24 mouse cellular contexts compared by ENCODE assay signal in genomic region chr14:34343078-34343477, GRCm38 (mm10). TPM values are rescaled to one million over a fixed set of nuclear protein-coding genes. Genes with fewer than 3 reads are reported as not detected.
DNase-seq lines count a peak whose midpoint lies in the region; ATAC-seq and TF ChIP-seq lines count a peak whose summit lies in the region.
"Had no signal": no experiment of that assay in that cellular context is flagged by ENCODE, and none has a peak within 500 bp of the region (broad histone marks: within the 10 kb centered on the region; RNA-seq: fewer than 3 reads in every experiment).

No protein-coding gene starts in this region.

- H3K27me3 ChIP-seq in ES-Bruce4 (ENCODE audit: control insufficient read depth, insufficient read depth, low read length, poor library complexity, severe bottlenecking): no peaks in the 10 kb centered on the region
- H3K27me3 ChIP-seq: embryonic facial prominence, embryonic 13.5 days; forebrain, embryonic 12.5 days; heart, embryonic 13.5 days; hindbrain, embryonic 12.5 days had no signal

- no peak for TF ChIP-seq EP300 in ES-Bruce4 (IDR thresholded peaks at IDR 0.05; ENCODE audit: insufficient read depth, low read depth, low read length)

- H3K9me3 ChIP-seq in ES-Bruce4 (replicated peaks; ENCODE audit: control insufficient read depth, insufficient read depth, low read length, poor library complexity, severe bottlenecking): no peaks in the 10 kb centered on the region
- H3K9me3 ChIP-seq: embryonic facial prominence, embryonic 13.5 days; forebrain, embryonic 12.5 days; heart, embryonic 13.5 days; hindbrain, embryonic 12.5 days had no signal

- peaks cover 3% of the 10 kb centered on the region for H3K4me1 ChIP-seq in ES-Bruce4 (ENCODE audit: control insufficient read depth, insufficient read depth, low read length)
- H3K4me1 ChIP-seq: forebrain, embryonic 12.5 days; heart, embryonic 13.5 days; hindbrain, embryonic 12.5 days had no signal

- ATAC-seq in common myeloid progenitor, adult 5-6 weeks (replicated peaks; ENCODE audit: low read depth, poor library complexity, severe bottlenecking): peak; percentile 90
- peak; percentile 92 for ATAC-seq in megakaryocyte progenitor cell, adult 5-6 weeks (replicated peaks; ENCODE audit: poor library complexity)
- ATAC-seq: forebrain, embryonic 16.5 days; hindbrain, embryonic 16.5 days had no signal

- H3K9ac ChIP-seq in ES-Bruce4 (ENCODE audit: low read depth, poor library complexity, severe bottlenecking): no peak overlapping the region
- H3K9ac ChIP-seq: embryonic facial prominence, embryonic 13.5 days; forebrain, embryonic 12.5 days; heart, embryonic 13.5 days; hindbrain, embryonic 12.5 days had no signal

- DNase-seq in 416B (ENCODE audit: low read depth): peak; percentile 73
- DNase-seq in cerebellum, postnatal 14 days: no peak
- no peak for DNase-seq in left cerebral cortex, adult 18-20 months (ENCODE audit: low spot score in 2 of 2)
- no peak for DNase-seq in frontal cortex, postnatal 10 days (ENCODE audit: low spot score in 2 of 2)
- DNase-seq: adrenal gland, adult 8-10 months; adrenal gland, postnatal 36 days; cerebellum, adult 8-10 months; cerebellum, postnatal 25 days; gastrocnemius, postnatal 14 days; heart, postnatal 4 days had no signal

- TF ChIP-seq CTCF in ES-Bruce4 (IDR thresholded peaks at IDR 0.05; ENCODE audit: low read depth, low read length): no peak

- H3K27ac ChIP-seq in ES-Bruce4 (ENCODE audit: insufficient read depth, low read length): 0 out of 2 replicates have a peak overlapping the region, but pooled peaks have one; percentile 4
- H3K27ac ChIP-seq: embryonic facial prominence, embryonic 13.5 days; forebrain, embryonic 12.5 days; heart, embryonic 13.5 days; hindbrain, embryonic 12.5 days had no signal

- H3K36me3 ChIP-seq in ES-Bruce4 (ENCODE audit: control insufficient read depth, insufficient read depth, low read length, poor library complexity, severe bottlenecking): peaks cover 49% of the 10 kb centered on the region

- H3K4me3 ChIP-seq in ES-Bruce4 (ENCODE audit: low read depth, low read length): no peak overlapping the region
- H3K4me3 ChIP-seq: embryonic facial prominence, embryonic 13.5 days; forebrain, embryonic 12.5 days; heart, embryonic 13.5 days; hindbrain, embryonic 12.5 days had no signal

- no peak for TF ChIP-seq POLR2A in ES-Bruce4 (IDR thresholded peaks at IDR 0.05; ENCODE audit: insufficient read depth, low read length)

RNA-seq across cellular contexts. Expression of gene Fam25c, which starts 12.2 kb away (rescaled TPM):
- 3.5 and 5.7 TPM in 2 replicates for polyA plus RNA-seq in ES-Bruce4 (2011; ENCODE audit: insufficient read depth, insufficient read length, low read depth, missing spikeins)
- total RNA-seq in common myeloid progenitor, adult 5-6 weeks (2017): not detected in 2 replicates
- total RNA-seq in megakaryocyte progenitor cell, adult 5-6 weeks (2015): not detected in 2 replicates
- not detected in 2 replicates for total RNA-seq in megakaryocyte progenitor cell, adult 5-6 weeks (2017)
- total RNA-seq in left cerebral cortex, adult 18-20 months (2021): not detected
- total RNA-seq: adrenal gland, adult 8-10 months; adrenal gland, postnatal 36 days; gastrocnemius, adult 18-20 months; heart, postnatal 4 days had no signal
- polyA plus RNA-seq: forebrain, embryonic 12.5 days; forebrain, embryonic 16.5 days; frontal cortex, adult 2 months; gonadal fat pad, adult 2 months; heart, embryonic 13.5 days; heart, postnatal 0 days; hindbrain, embryonic 12.5 days; hindbrain, embryonic 16.5 days; intestine, embryonic 14.5 days had no signal

RNA-seq across cellular contexts. Expression of gene Sncg, which starts 31.5 kb away (rescaled TPM):
- polyA plus RNA-seq in ES-Bruce4 (2011; ENCODE audit: insufficient read depth, insufficient read length, low read depth, missing spikeins): 2.2 and 3.2 TPM in 2 replicates
- total RNA-seq in common myeloid progenitor, adult 5-6 weeks (2017): not detected in 2 replicates
- total RNA-seq in megakaryocyte progenitor cell, adult 5-6 weeks (2015): not detected in 2 replicates
- not detected in 2 replicates for total RNA-seq in megakaryocyte progenitor cell, adult 5-6 weeks (2017)
- total RNA-seq in left cerebral cortex, adult 18-20 months (2021): 1 to 10 TPM; 5.4 to 5.8 TPM

RNA-seq across cellular contexts. Expression of gene Mmrn2, which starts 32.2 kb away (rescaled TPM):
- polyA plus RNA-seq in ES-Bruce4 (2011; ENCODE audit: insufficient read depth, insufficient read length, low read depth, missing spikeins): 1.3 and 1.7 TPM in 2 replicates
- not detected in 2 replicates for total RNA-seq in common myeloid progenitor, adult 5-6 weeks (2017)
- total RNA-seq in megakaryocyte progenitor cell, adult 5-6 weeks (2015): not detected in 2 replicates
- total RNA-seq in megakaryocyte progenitor cell, adult 5-6 weeks (2017): not detected in 2 replicates
- total RNA-seq in left cerebral cortex, adult 18-20 months (2021): 1 to 10 TPM; 4.0 to 4.3 TPM

RNA-seq across cellular contexts. Expression of gene Glud1, which starts 32.6 kb away (rescaled TPM):
- 285 and 305 TPM in 2 replicates for polyA plus RNA-seq in ES-Bruce4 (2011; ENCODE audit: insufficient read depth, insufficient read length, low read depth, missing spikeins)
- 124 and 148 TPM in 2 replicates for total RNA-seq in common myeloid progenitor, adult 5-6 weeks (2017)
- 182 and 187 TPM in 2 replicates for total RNA-seq in megakaryocyte progenitor cell, adult 5-6 weeks (2015)
- total RNA-seq in megakaryocyte progenitor cell, adult 5-6 weeks (2017): 118 and 134 TPM in 2 replicates
- total RNA-seq in left cerebral cortex, adult 18-20 months (2021): 100 to 1,000 TPM; 270 to 302 TPM

RNA-seq across cellular contexts. Expression of gene Shld2, which starts 32.8 kb away (rescaled TPM):
- polyA plus RNA-seq in ES-Bruce4 (2011; ENCODE audit: insufficient read depth, insufficient read length, low read depth, missing spikeins): 26.7 and 32.5 TPM in 2 replicates
- 17.1 and 19.9 TPM in 2 replicates for total RNA-seq in common myeloid progenitor, adult 5-6 weeks (2017)
- 7.9 and 13.2 TPM in 2 replicates for total RNA-seq in megakaryocyte progenitor cell, adult 5-6 weeks (2015)
- total RNA-seq in megakaryocyte progenitor cell, adult 5-6 weeks (2017): 13.3 and 14.2 TPM in 2 replicates
- total RNA-seq in left cerebral cortex, adult 18-20 months (2021): 10 to 100 TPM in 1 of 2 experiments, 1 to 10 TPM in 1; 10.0 to 11.9 TPM
